In the genomic region with DNA sequence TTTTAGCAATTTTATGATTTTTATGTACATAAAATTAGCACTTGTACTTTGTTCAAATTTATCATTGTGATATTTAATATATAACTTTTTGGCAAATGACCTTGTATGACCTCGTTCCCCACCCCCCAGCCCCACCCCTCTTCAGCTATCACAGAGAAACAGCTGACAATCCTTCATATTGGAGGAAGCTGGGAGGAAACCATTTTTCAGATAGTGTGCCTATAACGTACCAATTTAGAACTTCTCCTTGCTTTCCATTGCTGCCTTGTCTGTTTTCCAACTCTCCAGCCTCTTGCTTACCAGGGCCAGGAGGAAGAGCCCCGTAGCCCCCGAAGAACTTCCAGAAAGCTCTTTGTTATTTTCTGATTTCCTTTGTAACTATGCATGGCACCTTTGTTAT, we compare ENCODE assay signal across 17 mouse cellular contexts.
"Had no signal": no experiment of that assay in that cellular context is flagged by ENCODE, and none has a peak within 500 bp of the region (broad histone marks: within the 10 kb centered on the region; RNA-seq: fewer than 3 reads in every experiment).

No protein-coding gene starts in this region.

- H3K27ac ChIP-seq: limb, embryonic 15.5 days; macrophage; midbrain, embryonic 15.5 days; neural tube, embryonic 12.5 days had no signal

- H3K36me3 ChIP-seq: kidney, embryonic 15.5 days; limb, embryonic 15.5 days; lung, embryonic 15.5 days; midbrain, embryonic 15.5 days; neural tube, embryonic 12.5 days had no signal

- H3K27me3 ChIP-seq: kidney, embryonic 15.5 days; limb, embryonic 15.5 days; lung, embryonic 15.5 days; midbrain, embryonic 15.5 days; neural tube, embryonic 12.5 days had no signal

- H3K4me3 ChIP-seq: kidney, embryonic 15.5 days; limb, embryonic 15.5 days; lung, embryonic 15.5 days; midbrain, embryonic 15.5 days; neural tube, embryonic 12.5 days had no signal

- H3K9me3 ChIP-seq: kidney, embryonic 15.5 days; limb, embryonic 15.5 days; lung, embryonic 15.5 days; midbrain, embryonic 15.5 days; neural tube, embryonic 12.5 days had no signal

- H3K9ac ChIP-seq: kidney, embryonic 15.5 days; limb, embryonic 15.5 days; lung, embryonic 15.5 days; midbrain, embryonic 15.5 days; neural tube, embryonic 12.5 days had no signal

- ATAC-seq: midbrain, embryonic 15.5 days had no signal

- H3K4me2 ChIP-seq: kidney, embryonic 15.5 days; limb, embryonic 15.5 days; lung, embryonic 15.5 days; midbrain, embryonic 11.5 days; midbrain, embryonic 15.5 days; neural tube, embryonic 12.5 days had no signal

- DNase-seq: kidney, adult 18-20 months; kidney, postnatal 25 days; layer of hippocampus, adult 9-11 months; layer of hippocampus, postnatal 36 days; lung, postnatal 14 days; retina, postnatal 1 day; right cerebral cortex, postnatal 4 days; spleen, adult 18-20 months; thymus, adult 18-20 months; thymus, postnatal 14 days had no signal
